Mouse (Mus musculus) urinary bladder, adult 18-20 months (tissue): ENCODE results near the gene Zfp423.
A peak's percentile ranks its signal among the peaks of the same experiment; 100 is the strongest.

Experiments used
- DNase-seq, 2 experiments: peaks; one replicate each; pipeline ENCODE4 v3.0.0; 2022; ENCODE audit warnings: low spot score in 2 of 2, mixed read lengths in 2 of 2

Gene Zfp423

GRCm38 (mm10) chr8:87701583-87701982 is 257.8 kb downstream of the Zfp423 start:
- DNase-seq: no peak

- DNase-seq: no peak
Observed at GRCm38 (mm10) chr8:87700321-87700720, 259.1 kb downstream of the Zfp423 start.

GRCm38 (mm10) chr8:87697127-87697526 is 262.3 kb downstream of the Zfp423 start:
- no peak for DNase-seq

- DNase-seq: no peak
Observed at GRCm38 (mm10) chr8:87693741-87694140, 265.7 kb downstream of the Zfp423 start.

GRCm38 (mm10) chr8:87690100-87691095 is 269.0 kb downstream of the Zfp423 start:
- peak in 1 of 2 experiments; percentile 25 for DNase-seq

- no peak for DNase-seq
Observed at GRCm38 (mm10) chr8:87689192-87689591, 270.2 kb downstream of the Zfp423 start.

- DNase-seq: no peak
Observed at GRCm38 (mm10) chr8:87688348-87688747, 271.0 kb downstream of the Zfp423 start.

- no peak for DNase-seq
Observed at GRCm38 (mm10) chr8:87686986-87687698, 272.3 kb downstream of the Zfp423 start.

- no peak for DNase-seq
Observed at GRCm38 (mm10) chr8:87686026-87686425, 273.4 kb downstream of the Zfp423 start.

- DNase-seq: no peak
Observed at GRCm38 (mm10) chr8:87685392-87685791, 274.0 kb downstream of the Zfp423 start.

GRCm38 (mm10) chr8:87682066-87682465 is 277.3 kb downstream of the Zfp423 start:
- DNase-seq: no peak

GRCm38 (mm10) chr8:87680034-87680433 is 279.4 kb downstream of the Zfp423 start:
- no peak for DNase-seq

GRCm38 (mm10) chr8:87679431-87680003 is 279.9 kb downstream of the Zfp423 start:
- no peak for DNase-seq

- no peak for DNase-seq
Observed at GRCm38 (mm10) chr8:87675411-87675810, 284.0 kb downstream of the Zfp423 start.

- no peak for DNase-seq
Observed at GRCm38 (mm10) chr8:87674157-87674556, 285.2 kb downstream of the Zfp423 start.

GRCm38 (mm10) chr8:87672214-87672613 is 287.2 kb downstream of the Zfp423 start:
- no peak for DNase-seq

GRCm38 (mm10) chr8:87671209-87671970 is 288.0 kb downstream of the Zfp423 start:
- DNase-seq: no peak

GRCm38 (mm10) chr8:87670232-87670631 is 289.2 kb downstream of the Zfp423 start:
- no peak for DNase-seq

- no peak for DNase-seq
Observed at GRCm38 (mm10) chr8:87668736-87669135, 290.7 kb downstream of the Zfp423 start.

GRCm38 (mm10) chr8:87667914-87668643 is 291.3 kb downstream of the Zfp423 start:
- no peak for DNase-seq

GRCm38 (mm10) chr8:87667297-87667696 is 292.1 kb downstream of the Zfp423 start:
- no peak for DNase-seq
